Comparison of ENCODE assay signal across 31 mouse cellular contexts in the genomic region with DNA sequence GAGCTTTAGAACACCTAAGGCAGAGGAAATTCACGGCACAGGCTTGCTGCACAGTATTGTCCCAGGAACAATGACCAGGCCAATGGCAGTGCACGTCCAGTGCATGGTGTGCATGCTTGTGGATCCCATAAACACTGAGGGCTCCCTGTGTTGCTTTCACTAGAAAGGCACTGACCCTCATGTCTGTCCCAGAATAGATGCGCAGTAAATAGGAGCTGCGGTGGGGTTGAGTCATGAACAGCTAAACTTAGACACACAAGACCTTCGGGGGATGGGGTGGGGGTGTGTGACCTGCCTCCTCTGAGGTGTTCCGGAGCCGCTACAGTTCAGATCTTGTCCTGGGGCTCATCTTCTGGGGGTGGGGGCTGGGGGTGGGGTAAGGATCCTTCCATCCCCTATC. TPM values are rescaled to one million over a fixed set of nuclear protein-coding genes. Genes with fewer than 3 reads are reported as not detected.
A peak's percentile ranks its signal among the peaks of the same experiment; 100 is the strongest.
DNase-seq lines count a peak whose midpoint lies in the region; ATAC-seq and TF ChIP-seq lines count a peak whose summit lies in the region.
"Had no signal": no experiment of that assay in that cellular context is flagged by ENCODE, and none has a peak within 500 bp of the region (broad histone marks: within the 10 kb centered on the region; RNA-seq: fewer than 3 reads in every experiment).

No protein-coding gene starts in this region.

- WGBS in heart, embryonic 12.5 days, result 35% methylated on average over 7 of the region's 7 CpGs
- WGBS in hindbrain, embryonic 12.5 days, result 86% methylated on average over 7 of the region's 7 CpGs

- H3K27me3 ChIP-seq in heart, embryonic 12.5 days (replicated peaks), result no peaks in the 10 kb centered on the region
- no peaks in the 10 kb centered on the region for H3K27me3 ChIP-seq in hindbrain, embryonic 12.5 days
- H3K27me3 ChIP-seq: embryonic facial prominence, embryonic 13.5 days; forebrain, embryonic 15.5 days; hindbrain, embryonic 13.5 days; limb, embryonic 15.5 days; liver, embryonic 13.5 days; midbrain, embryonic 15.5 days; neural tube, embryonic 15.5 days had no signal

- no peaks in the 10 kb centered on the region for H3K36me3 ChIP-seq in heart, embryonic 12.5 days
- H3K36me3 ChIP-seq in hindbrain, embryonic 12.5 days, result no peaks in the 10 kb centered on the region
- H3K36me3 ChIP-seq: forebrain, embryonic 10.5 days; forebrain, embryonic 15.5 days; hindbrain, embryonic 13.5 days; limb, embryonic 10.5 days; limb, embryonic 15.5 days; liver, embryonic 13.5 days; midbrain, embryonic 15.5 days; neural tube, embryonic 15.5 days had no signal

- peak; percentile 45 for DNase-seq in gastrocnemius, adult 2 months
- DNase-seq in gastrocnemius, postnatal 14 days, result no peak
- DNase-seq in heart, adult 18-20 months, result no peak
- peak; percentile 17 for DNase-seq in NIH3T3 (ENCODE audit: low read depth)
- peak; percentile 18 to 44 for DNase-seq in heart, postnatal 10 days
- no peak for DNase-seq in cerebellum, postnatal 10 days
- DNase-seq: adrenal gland, postnatal 14 days; cerebellum, adult 11-12 months; cerebellum, adult 9-11 months; kidney, adult 8-10 months; layer of hippocampus, postnatal 36 days; liver, embryonic 13.5 days; lung, adult 18-20 months; lung, postnatal 4 days; right cerebral cortex, adult 18-20 months; thymus, adult 18-20 months; thymus, postnatal 25 days had no signal

- intact Hi-C loops in gastrocnemius, adult 2 months (cut with DNase I), result no loop called here
- intact Hi-C loops in gastrocnemius, postnatal 14 days (cut with DNase I; ENCODE audit: low total_unique reads), result no loop called here
- intact Hi-C loops in heart, postnatal 10 days (cut with DNase I), result no loop called here

- no peak overlapping the region for H3K4me3 ChIP-seq in gastrocnemius, adult 2 months
- H3K4me3 ChIP-seq in heart, embryonic 12.5 days, result no peak overlapping the region
- no peak overlapping the region for H3K4me3 ChIP-seq in hindbrain, embryonic 12.5 days
- H3K4me3 ChIP-seq: embryonic facial prominence, embryonic 13.5 days; forebrain, embryonic 10.5 days; forebrain, embryonic 15.5 days; hindbrain, embryonic 13.5 days; limb, embryonic 10.5 days; limb, embryonic 15.5 days; liver, embryonic 13.5 days; midbrain, embryonic 15.5 days; neural tube, embryonic 15.5 days had no signal

- no peak overlapping the region for H3K9ac ChIP-seq in heart, embryonic 12.5 days
- H3K9ac ChIP-seq in hindbrain, embryonic 12.5 days, result no peak overlapping the region
- H3K9ac ChIP-seq: embryonic facial prominence, embryonic 13.5 days; forebrain, embryonic 15.5 days; hindbrain, embryonic 13.5 days; limb, embryonic 15.5 days; liver, embryonic 13.5 days; midbrain, embryonic 15.5 days; neural tube, embryonic 15.5 days had no signal

- TF ChIP-seq CTCF in gastrocnemius, adult 2 months (IDR thresholded peaks at IDR 0.05), result no peak

- peak overlapping the region; percentile 51 for H3K27ac ChIP-seq in gastrocnemius, adult 2 months
- peak overlapping the region; percentile 64 for H3K27ac ChIP-seq in heart, embryonic 12.5 days (ENCODE audit: poor library complexity, severe bottlenecking)
- H3K27ac ChIP-seq in hindbrain, embryonic 12.5 days, result no peak overlapping the region
- H3K27ac ChIP-seq: embryonic facial prominence, embryonic 13.5 days; forebrain, embryonic 10.5 days; forebrain, embryonic 15.5 days; hindbrain, embryonic 13.5 days; kidney, postnatal 0 days; limb, embryonic 10.5 days; limb, embryonic 15.5 days; liver, embryonic 13.5 days; midbrain, embryonic 15.5 days; neural tube, embryonic 15.5 days; stomach, postnatal 0 days had no signal

- H3K4me2 ChIP-seq in heart, embryonic 12.5 days, result peak overlapping the region; percentile 35
- no peak overlapping the region for H3K4me2 ChIP-seq in hindbrain, embryonic 12.5 days (replicated peaks)
- H3K4me2 ChIP-seq: embryonic facial prominence, embryonic 13.5 days; forebrain, embryonic 15.5 days; hindbrain, embryonic 13.5 days; limb, embryonic 15.5 days; liver, embryonic 13.5 days; midbrain, embryonic 15.5 days; neural tube, embryonic 15.5 days had no signal

- ATAC-seq in heart, embryonic 12.5 days (ENCODE audit: insufficient number of reproducible peaks, low FRiP score), result no peak
- no peak for ATAC-seq in hindbrain, embryonic 12.5 days (ENCODE audit: low FRiP score)
- ATAC-seq: forebrain, embryonic 15.5 days; intestine, embryonic 16.5 days; lung, postnatal 0 days; midbrain, embryonic 15.5 days had no signal

- no peaks in the 10 kb centered on the region for H3K9me3 ChIP-seq in heart, embryonic 12.5 days (replicated peaks)
- no peaks in the 10 kb centered on the region for H3K9me3 ChIP-seq in hindbrain, embryonic 12.5 days (replicated peaks)
- H3K9me3 ChIP-seq: embryonic facial prominence, embryonic 13.5 days; forebrain, embryonic 10.5 days; forebrain, embryonic 15.5 days; hindbrain, embryonic 13.5 days; limb, embryonic 10.5 days; limb, embryonic 15.5 days; liver, embryonic 13.5 days; midbrain, embryonic 15.5 days; neural tube, embryonic 15.5 days had no signal

- peaks cover 17% of the 10 kb centered on the region for H3K4me1 ChIP-seq in heart, embryonic 12.5 days (replicated peaks)
- H3K4me1 ChIP-seq in hindbrain, embryonic 12.5 days, result peaks cover 1% of the 10 kb centered on the region
- H3K4me1 ChIP-seq: embryonic facial prominence, embryonic 13.5 days; forebrain, embryonic 15.5 days; limb, embryonic 15.5 days; liver, embryonic 13.5 days; midbrain, embryonic 15.5 days; neural tube, embryonic 15.5 days had no signal

RNA-seq across cellular contexts. Expression of gene Cpne5, which starts 31.9 kb away (rescaled TPM):
- total RNA-seq in gastrocnemius, adult 2 months (2021), result not detected
- total RNA-seq in gastrocnemius, postnatal 14 days (2021), result under 1 TPM; 0.07 to 0.39 TPM
- 20.4 and 24.1 TPM in 2 replicates for polyA plus RNA-seq in heart, embryonic 12.5 days (2016; fragmentation: Nextera tagmentation; extraction: Ambion mirVana)
- total RNA-seq in heart, adult 18-20 months (2021), result 1 to 10 TPM; 3.9 to 5.0 TPM
- 1 to 10 TPM; 2.7 to 5.7 TPM for total RNA-seq in heart, postnatal 10 days (2021)
- polyA plus RNA-seq in hindbrain, embryonic 12.5 days (2016; fragmentation: Nextera tagmentation; extraction: Ambion mirVana), result 6.0 and 6.1 TPM in 2 replicates

RNA-seq across cellular contexts. Expression of gene Ppil1, which starts 57.9 kb away (rescaled TPM):
- 1 to 10 TPM; 5.1 to 7.3 TPM for total RNA-seq in gastrocnemius, adult 2 months (2021)
- 1 to 10 TPM; 8.4 to 9.7 TPM for total RNA-seq in gastrocnemius, postnatal 14 days (2021)
- 101 and 112 TPM in 2 replicates for polyA plus RNA-seq in heart, embryonic 12.5 days (2016; fragmentation: Nextera tagmentation; extraction: Ambion mirVana)
- total RNA-seq in heart, adult 18-20 months (2021), result 10 to 100 TPM; 34.9 to 36.5 TPM
- total RNA-seq in heart, postnatal 10 days (2021), result 10 to 100 TPM; 31.2 to 34.1 TPM
- 102 and 105 TPM in 2 replicates for polyA plus RNA-seq in hindbrain, embryonic 12.5 days (2016; fragmentation: Nextera tagmentation; extraction: Ambion mirVana)

Comparison
In these comparisons a context has a peak if more than half of its experiments do, and no peak if none do; other contexts are left out.
1. DNase-seq: peak in gastrocnemius, adult 2 months (single experiment), NIH3T3 (single experiment) and heart, postnatal 10 days (2 of 2); none in gastrocnemius, postnatal 14 days (single experiment), heart, adult 18-20 months (0 of 2) and cerebellum, postnatal 10 days (0 of 2).